Mouse (Mus musculus) frontal cortex, postnatal 25 days (tissue): ENCODE measurements around the gene Cercam.
"Not testable (repeated sequence)": the region's sequence is repeated elsewhere in the genome, so short reads cannot be mapped to it uniquely, and the experiment has no call there.

Experiments used
- DNase-seq, 2 experiments: peaks; one replicate each; pipeline ENCODE4 v3.0.0; 2022; ENCODE audit warnings: low spot score in 2 of 2

Cercam gene

GRCm38 (mm10) chr2:29897366-29897765 is 28.4 kb downstream of the Cercam start:
- no peak for DNase-seq

DNA sequence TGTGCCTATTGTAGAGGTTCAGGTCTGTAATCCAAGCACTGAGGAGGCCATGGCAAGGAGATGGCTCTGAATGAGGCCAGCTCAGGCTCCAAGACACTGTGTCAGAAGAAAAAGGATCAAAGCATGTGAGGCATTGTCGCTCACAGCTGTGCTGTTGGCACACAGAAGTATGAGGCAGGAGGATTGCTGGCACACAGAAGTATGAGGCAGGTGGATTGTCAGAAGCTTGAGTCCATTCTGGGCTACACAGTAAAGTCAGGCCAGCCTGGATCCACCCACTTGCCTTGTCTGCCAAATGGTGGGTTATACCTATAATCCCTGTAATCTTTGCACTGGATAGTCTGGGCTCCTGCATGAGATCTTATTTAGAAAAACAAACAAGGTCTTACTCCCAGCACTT is 29.1 kb downstream of the Cercam start:
- DNase-seq: no peak

DNA sequence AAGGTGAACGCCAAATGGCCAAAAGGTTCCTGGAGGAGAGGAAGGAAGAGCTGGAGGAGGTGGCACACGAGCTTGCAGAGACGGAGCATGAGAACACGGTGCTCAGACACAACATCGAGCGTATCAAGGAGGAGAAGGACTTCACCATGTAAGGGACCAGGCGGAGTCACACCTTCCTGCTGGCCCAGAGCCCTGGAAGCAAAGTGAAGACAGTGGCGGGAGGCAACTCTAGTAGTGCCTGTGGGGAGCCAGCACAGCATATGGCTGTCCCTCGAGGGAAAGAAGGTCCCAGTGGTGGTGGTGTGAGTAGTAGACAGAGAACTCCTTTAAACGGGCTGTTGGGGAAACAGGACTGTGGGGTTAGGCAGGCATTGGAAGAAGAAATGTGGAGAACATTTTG is 33.2 kb downstream of the Cercam start:
- no peak for DNase-seq

DNA sequence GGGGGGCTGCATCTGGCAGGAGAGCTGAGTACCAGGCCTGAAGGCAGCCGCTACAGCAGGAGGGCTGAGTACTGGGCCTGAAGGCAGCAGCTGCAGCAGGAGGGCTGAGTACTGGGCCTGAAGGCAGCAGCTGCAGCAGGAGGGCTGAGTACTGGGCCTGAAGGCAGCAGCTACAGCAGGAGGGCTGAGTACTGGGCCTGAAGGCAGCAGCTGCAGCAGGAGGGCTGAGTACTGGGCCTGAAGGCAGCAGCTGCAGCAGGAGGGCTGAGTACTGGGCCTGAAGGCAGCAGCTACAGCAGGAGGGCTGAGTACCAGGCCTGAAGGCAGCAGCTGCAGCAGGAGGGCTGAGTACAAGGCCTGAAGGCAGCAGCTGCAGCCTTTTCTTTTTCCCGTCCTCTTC is 39.2 kb downstream of the Cercam start:
- DNase-seq: not testable (repeated sequence)

DNA sequence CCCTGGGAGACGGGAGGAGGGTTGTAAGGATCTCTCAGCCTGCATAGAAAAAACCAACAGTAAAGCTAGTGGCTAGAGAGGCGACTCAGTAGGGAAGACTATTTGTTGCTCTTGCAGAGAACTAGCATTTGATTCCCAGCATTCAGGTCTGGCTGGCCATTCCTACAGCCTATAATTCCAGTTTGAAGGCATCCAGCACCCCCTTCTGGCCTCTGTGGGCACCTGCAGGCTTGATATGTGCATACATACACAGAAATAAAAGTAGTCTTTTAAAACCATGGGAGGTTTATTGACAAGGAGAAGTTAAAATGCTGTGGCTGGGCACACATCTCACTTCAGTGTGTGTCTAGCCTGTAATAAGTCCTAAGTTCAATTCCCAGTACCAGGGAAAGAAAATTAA is 41.1 kb downstream of the Cercam start:
- no peak for DNase-seq

DNA sequence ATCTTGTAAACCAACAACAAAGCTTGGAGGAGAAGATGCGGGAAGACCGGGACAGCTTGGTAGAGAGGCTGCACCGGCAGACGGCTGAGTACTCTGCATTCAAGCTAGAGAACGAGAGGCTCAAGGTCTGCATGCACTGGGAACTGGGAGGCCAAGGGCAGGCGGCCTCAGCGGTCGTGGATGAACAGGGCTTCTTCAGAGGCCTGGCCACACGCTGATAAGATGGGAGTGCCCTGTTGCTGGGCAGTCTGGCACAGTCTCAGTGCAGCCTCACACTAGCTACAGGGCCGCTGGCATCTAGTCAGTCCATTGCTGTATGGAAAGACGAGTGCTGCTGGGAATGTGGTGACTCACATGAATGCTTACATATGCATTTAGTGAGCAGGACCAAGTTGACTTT is 48.7 kb downstream of the Cercam start:
- DNase-seq: no peak

DNA sequence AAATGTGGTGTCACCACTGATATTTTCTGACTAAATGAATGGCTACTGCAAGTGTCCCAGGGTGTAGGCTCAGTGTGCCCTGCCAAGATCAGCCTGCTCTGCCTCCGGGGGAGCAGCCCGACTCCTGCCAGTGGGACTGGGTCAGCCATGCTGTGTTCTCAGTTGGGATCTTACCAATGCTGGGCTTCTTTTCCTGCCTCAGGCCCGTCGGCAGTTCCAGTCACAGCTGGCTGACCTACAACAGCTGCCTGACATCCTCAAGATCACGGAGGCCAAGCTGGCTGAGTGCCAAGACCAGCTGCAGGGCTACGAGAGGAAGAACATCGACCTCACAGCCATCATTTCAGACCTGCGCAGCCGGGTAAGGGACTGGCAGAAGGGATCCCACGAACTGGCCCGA is 53.0 kb downstream of the Cercam start:
- DNase-seq: no peak

DNA sequence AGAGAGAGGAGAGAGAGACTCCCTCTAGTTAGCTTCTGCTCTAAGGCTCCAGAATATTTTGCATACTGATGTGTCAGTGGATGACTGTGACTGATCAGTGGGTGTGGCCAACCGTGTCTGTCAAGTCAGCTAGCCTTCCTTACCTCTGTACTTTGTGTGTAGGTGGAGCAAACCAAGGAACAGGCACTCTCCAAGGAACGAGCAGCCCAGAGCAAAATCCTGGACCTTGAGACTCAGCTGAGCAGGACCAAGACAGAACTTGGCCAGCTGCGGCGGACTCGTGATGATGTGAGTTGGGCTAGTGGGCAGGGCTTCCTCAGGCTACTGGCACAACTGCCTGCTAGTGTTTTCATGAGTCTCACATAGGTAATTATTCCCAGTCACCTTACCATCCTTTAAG is 57.6 kb downstream of the Cercam start:
- no peak for DNase-seq

DNA sequence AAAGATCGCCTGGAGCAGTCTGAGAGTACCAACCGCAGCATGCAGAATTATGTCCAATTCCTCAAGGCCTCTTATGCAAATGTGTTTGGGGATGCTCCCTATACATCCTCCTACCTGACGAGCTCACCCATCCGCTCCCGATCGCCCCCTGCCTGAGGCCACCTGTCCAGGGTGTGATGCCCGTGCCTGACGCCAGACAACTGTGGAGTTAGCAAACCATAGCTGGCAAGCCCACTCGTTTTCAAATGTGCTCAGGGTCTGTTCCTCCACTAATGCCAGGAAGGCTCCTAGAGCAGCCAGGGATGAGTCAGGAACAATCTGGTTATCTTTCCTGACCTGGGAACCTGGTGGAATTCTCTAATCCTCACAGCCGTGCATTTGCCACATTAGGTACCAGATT is 61.5 kb downstream of the Cercam start:
- DNase-seq: no peak

DNA sequence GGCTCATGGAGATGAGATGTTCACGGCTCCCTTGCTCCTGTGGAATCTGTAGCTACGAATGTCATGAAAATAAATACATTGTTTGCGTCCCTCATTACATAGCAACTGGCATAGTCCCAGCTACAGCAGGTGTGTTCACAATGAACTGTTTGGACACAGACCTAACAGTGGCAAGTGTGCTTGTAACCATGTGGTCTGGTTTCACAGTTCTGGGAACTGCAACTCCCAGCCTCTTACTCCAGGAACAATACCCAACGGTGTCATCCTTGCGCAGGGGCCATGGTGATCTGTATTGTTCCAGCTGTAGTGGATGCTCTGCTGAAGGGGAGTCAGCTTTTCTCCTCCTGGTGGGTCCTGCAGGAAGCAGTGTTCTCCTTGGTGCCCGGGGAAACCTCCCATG is 62.2 kb downstream of the Cercam start:
- DNase-seq: no peak
